Mouse (Mus musculus): ENCODE results near the gene Elof1. TPM values are rescaled to one million over a fixed set of nuclear protein-coding genes. Genes with fewer than 3 reads are reported as not detected.

The Elof1 gene
- total RNA-seq, 1 experiment = 85.3 TPM

DNA sequence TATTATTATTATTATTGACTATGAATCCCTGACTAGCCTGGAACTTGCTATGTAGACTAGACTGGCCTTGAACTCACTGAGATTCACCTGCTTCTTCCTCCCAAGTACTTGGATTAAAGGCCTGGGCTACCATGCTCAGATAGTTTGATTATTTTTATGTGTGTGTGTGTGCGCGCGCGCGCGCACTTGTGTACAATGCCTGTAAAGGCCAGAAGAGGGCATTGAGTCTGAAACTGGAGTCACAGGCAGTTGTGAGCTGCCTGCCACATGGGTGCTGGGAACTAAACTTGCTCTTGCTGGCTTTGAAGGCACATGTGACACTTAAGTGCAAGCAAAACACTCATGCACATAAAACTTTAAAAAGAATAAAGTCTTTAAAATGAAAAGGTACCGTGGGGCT, 27.7 kb downstream of the Elof1 start:
- Histone ChIP-seq H3K4me3 (ENCODE audit: insufficient read depth in 1 of 2, low read depth in 1 of 2, low read length in 2 of 2, poor library complexity in 1 of 2, severe bottlenecking in 1 of 2) (no peak overlapping the region), H3K4me1 (ENCODE audit: control insufficient read depth in 2 of 2, insufficient read depth in 2 of 2, low read length in 2 of 2, poor library complexity in 1 of 2) (peaks cover 0 to 3% of the 10 kb centered on the region in 2 experiments; a peak in 1 of 4 replicates), H3K36me3 (ENCODE audit: control insufficient read depth, insufficient read depth, low read length, poor library complexity, severe bottlenecking) (no peaks in the 10 kb centered on the region), H3K9ac (ENCODE audit: insufficient read depth, low read depth, low read length, poor library complexity, severe bottlenecking) (no peak overlapping the region), H3K9me3 (ENCODE audit: control insufficient read depth, insufficient read depth, low read depth, low read length) (no peaks in the 10 kb centered on the region), H3K27ac (ENCODE audit: insufficient read depth, low read depth, low read length, poor library complexity, severe bottlenecking) (no peak overlapping the region)
- DNase-seq (ENCODE audit: low read depth, low spot score) = no peak
- in situ Hi-C loops (cut with MboI; ENCODE audit: low sequenced_read_pairs in 2 of 2, unreplicated experiment in 2 of 2) = no loop called here
- TF ChIP-seq ZC3H11A (IDR thresholded peaks at IDR 0.05; ENCODE audit: borderline replicate concordance, low read depth, low read length) (no peak), MAFK (IDR thresholded peaks at IDR 0.05; ENCODE audit: insufficient read depth, low read depth, low read length) (no peak), ZNF384 (IDR thresholded peaks at IDR 0.05; ENCODE audit: low read depth, low read length) (no peak), HCFC1 (IDR thresholded peaks at IDR 0.05; ENCODE audit: borderline replicate concordance, insufficient read depth, low read length) (no peak), CHD2 (IDR thresholded peaks at IDR 0.05; ENCODE audit: low read depth, low read length) (no peak)

DNA sequence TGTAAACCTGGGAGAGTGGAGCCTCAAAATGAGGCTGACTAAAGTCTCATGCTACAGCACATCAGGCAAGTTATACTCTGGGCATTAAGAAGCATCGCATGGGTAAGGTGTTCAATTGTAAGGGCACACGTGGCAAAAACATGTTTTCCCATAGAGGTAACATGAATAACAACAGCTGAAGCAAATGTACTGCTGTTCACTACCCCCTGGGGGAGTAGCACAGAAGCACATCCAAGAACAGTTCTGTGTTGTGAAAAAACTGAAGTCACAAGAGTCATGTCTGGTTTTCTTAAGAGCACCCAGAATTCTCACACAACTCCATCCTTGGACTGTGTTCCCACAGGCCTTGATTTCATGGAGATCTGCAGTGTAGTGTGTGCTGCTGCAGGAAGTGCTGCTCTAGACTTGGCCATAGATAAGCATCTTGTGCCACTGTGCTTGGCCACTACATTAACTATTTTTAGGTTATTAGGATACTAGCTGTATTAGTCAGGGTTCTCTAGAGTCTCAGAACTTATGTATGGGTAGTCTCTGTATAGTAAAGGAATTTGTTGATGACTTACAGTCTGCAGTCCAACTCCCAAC, 29.8 kb downstream of the Elof1 start:
- no peaks in the 10 kb centered on the region for H3K36me3 ChIP-seq (ENCODE audit: control insufficient read depth, insufficient read depth, low read length, poor library complexity, severe bottlenecking)
- peaks cover 0 to 2% of the 10 kb centered on the region in 2 experiments; a peak in 1 of 4 replicates for H3K4me1 ChIP-seq (ENCODE audit: control insufficient read depth in 2 of 2, insufficient read depth in 2 of 2, low read length in 2 of 2, poor library complexity in 1 of 2)
- in situ Hi-C loops (cut with MboI; ENCODE audit: low sequenced_read_pairs in 2 of 2, unreplicated experiment in 2 of 2) = no loop called here
- DNase-seq (ENCODE audit: low read depth, low spot score) = no peak
- H3K27ac ChIP-seq (ENCODE audit: insufficient read depth, low read depth, low read length, poor library complexity, severe bottlenecking) = no peak overlapping the region
- no peak overlapping the region for H3K9ac ChIP-seq (ENCODE audit: insufficient read depth, low read depth, low read length, poor library complexity, severe bottlenecking)
- no peak for TF ChIP-seq MAFK (IDR thresholded peaks at IDR 0.05; ENCODE audit: insufficient read depth, low read depth, low read length)
- TF ChIP-seq HCFC1 (IDR thresholded peaks at IDR 0.05; ENCODE audit: borderline replicate concordance, insufficient read depth, low read length) = no peak
- TF ChIP-seq CHD2 (IDR thresholded peaks at IDR 0.05; ENCODE audit: low read depth, low read length) = no peak
- TF ChIP-seq ZNF384 (IDR thresholded peaks at IDR 0.05; ENCODE audit: low read depth, low read length) = no peak
- no peak for TF ChIP-seq ZC3H11A (IDR thresholded peaks at IDR 0.05; ENCODE audit: borderline replicate concordance, low read depth, low read length)
- no peaks in the 10 kb centered on the region for H3K9me3 ChIP-seq (ENCODE audit: control insufficient read depth, insufficient read depth, low read depth, low read length)
- no peak overlapping the region for H3K4me3 ChIP-seq (ENCODE audit: insufficient read depth in 1 of 2, low read depth in 1 of 2, low read length in 2 of 2, poor library complexity in 1 of 2, severe bottlenecking in 1 of 2)

GRCm38 (mm10) chr9:22086012-22086411, 31.0 kb downstream of the Elof1 start:
- H3K36me3 ChIP-seq (ENCODE audit: control insufficient read depth, insufficient read depth, low read length, poor library complexity, severe bottlenecking) = no peaks in the 10 kb centered on the region
- in situ Hi-C loops (cut with MboI; ENCODE audit: low sequenced_read_pairs in 2 of 2, unreplicated experiment in 2 of 2) = no loop called here
- no peak overlapping the region for H3K27ac ChIP-seq (ENCODE audit: insufficient read depth, low read depth, low read length, poor library complexity, severe bottlenecking)
- no peak for DNase-seq (ENCODE audit: low read depth, low spot score)
- H3K9ac ChIP-seq (ENCODE audit: insufficient read depth, low read depth, low read length, poor library complexity, severe bottlenecking) = peak overlapping the region; percentile 75; the same call in 1 of the 2 replicates
- H3K9me3 ChIP-seq (ENCODE audit: control insufficient read depth, insufficient read depth, low read depth, low read length) = no peaks in the 10 kb centered on the region
- H3K4me1 ChIP-seq (ENCODE audit: control insufficient read depth in 2 of 2, insufficient read depth in 2 of 2, low read length in 2 of 2, poor library complexity in 1 of 2) = peaks cover 0 to 2% of the 10 kb centered on the region in 2 experiments; a peak in 1 of 4 replicates
- H3K4me3 ChIP-seq (ENCODE audit: insufficient read depth in 1 of 2, low read depth in 1 of 2, low read length in 2 of 2, poor library complexity in 1 of 2, severe bottlenecking in 1 of 2) = peak overlapping the region; percentile 83 to 94; a peak in 3 of 4 replicates
- TF ChIP-seq MAFK (IDR thresholded peaks at IDR 0.05; ENCODE audit: insufficient read depth, low read depth, low read length) (no peak), ZC3H11A (IDR thresholded peaks at IDR 0.05; ENCODE audit: borderline replicate concordance, low read depth, low read length) (no peak), HCFC1 (IDR thresholded peaks at IDR 0.05; ENCODE audit: borderline replicate concordance, insufficient read depth, low read length) (no peak), ZNF384 (IDR thresholded peaks at IDR 0.05; ENCODE audit: low read depth, low read length) (no peak), CHD2 (IDR thresholded peaks at IDR 0.05; ENCODE audit: low read depth, low read length) (no peak)

DNA sequence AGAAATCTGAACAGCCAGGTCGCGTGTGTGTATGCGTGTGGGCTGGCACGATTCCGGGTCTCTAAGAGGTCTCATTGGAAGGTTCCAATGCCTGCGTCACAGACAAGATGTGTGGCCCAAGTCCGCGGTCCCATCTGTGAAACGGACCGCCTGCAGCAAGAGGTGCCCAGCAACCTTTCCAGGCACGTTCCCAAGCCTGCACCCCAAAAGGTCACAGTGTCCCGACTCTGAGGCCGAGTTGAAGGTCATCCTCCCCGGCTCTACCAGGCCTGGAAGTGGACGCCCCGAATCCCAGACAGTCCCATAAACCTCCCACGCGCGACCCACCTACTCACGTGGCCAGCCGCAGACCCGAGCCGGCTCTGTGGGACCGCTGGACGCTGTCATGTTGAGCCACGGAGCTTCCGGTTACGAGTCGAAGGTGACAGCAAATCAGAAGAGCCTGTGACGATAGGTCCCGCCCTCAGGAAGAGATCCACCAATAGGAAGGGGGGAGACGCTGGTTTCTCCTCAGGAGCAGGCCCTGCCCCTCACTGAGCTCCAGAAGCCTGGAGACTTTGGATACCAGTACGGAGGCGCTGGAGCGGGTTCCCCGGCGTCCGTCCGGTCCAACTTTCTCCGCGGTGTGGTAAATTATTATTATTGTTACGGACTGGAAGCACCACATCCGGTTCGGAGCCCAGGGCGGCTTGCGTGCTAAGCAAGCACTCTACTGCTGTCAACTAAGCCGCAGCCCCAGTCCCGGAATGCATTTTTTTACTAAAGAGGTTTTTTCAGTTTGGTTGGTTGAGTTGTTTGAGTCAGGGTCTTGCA, 31.7 kb downstream of the Elof1 start, which contains the start of gene Ecsit:
TSS of gene Ecsit (minus strand) at position 417 of the 813 bp plus-strand sequence.
- no peaks in the 10 kb centered on the region for H3K36me3 ChIP-seq (ENCODE audit: control insufficient read depth, insufficient read depth, low read length, poor library complexity, severe bottlenecking)
- TF ChIP-seq CHD2 (IDR thresholded peaks at IDR 0.05; ENCODE audit: low read depth, low read length) = peak; percentile 63
- TF ChIP-seq ZNF384 (IDR thresholded peaks at IDR 0.05; ENCODE audit: low read depth, low read length) = no peak
- no peak for TF ChIP-seq MAFK (IDR thresholded peaks at IDR 0.05; ENCODE audit: insufficient read depth, low read depth, low read length)
- no peak for TF ChIP-seq HCFC1 (IDR thresholded peaks at IDR 0.05; ENCODE audit: borderline replicate concordance, insufficient read depth, low read length)
- no peak for TF ChIP-seq ZC3H11A (IDR thresholded peaks at IDR 0.05; ENCODE audit: borderline replicate concordance, low read depth, low read length)
- no peak within 1 kb of the TSS for H3K27ac ChIP-seq (ENCODE audit: insufficient read depth, low read depth, low read length, poor library complexity, severe bottlenecking)
- H3K4me1 ChIP-seq (ENCODE audit: control insufficient read depth in 2 of 2, insufficient read depth in 2 of 2, low read length in 2 of 2, poor library complexity in 1 of 2) = peaks cover 0 to 2% of the 10 kb centered on the region in 2 experiments; a peak in 1 of 4 replicates
- peak within 1 kb of the TSS; percentile 75 for H3K9ac ChIP-seq (ENCODE audit: insufficient read depth, low read depth, low read length, poor library complexity, severe bottlenecking)
- DNase-seq (ENCODE audit: low read depth, low spot score) = peak; percentile 92
- H3K4me3 ChIP-seq (ENCODE audit: insufficient read depth in 1 of 2, low read depth in 1 of 2, low read length in 2 of 2, poor library complexity in 1 of 2, severe bottlenecking in 1 of 2) = peak within 1 kb of the TSS; percentile 83 to 94
- in situ Hi-C loops (cut with MboI; ENCODE audit: low sequenced_read_pairs in 2 of 2, unreplicated experiment in 2 of 2) = no loop called here
- no peaks in the 10 kb centered on the region for H3K9me3 ChIP-seq (ENCODE audit: control insufficient read depth, insufficient read depth, low read depth, low read length)

Data from ES-E14 (cell line).